Mouse (Mus musculus) effector memory CD4-positive, alpha-beta T cell, adult 7 months (primary cell): ENCODE measurements around the gene Olfr195. TPM values are rescaled to one million over a fixed set of nuclear protein-coding genes. Genes with fewer than 3 reads are reported as not detected.

Experiments used
- polyA plus RNA-seq: library from polyadenylated mRNA; unstranded; fragments of 100-300 nt; shearing (Covaris generic); gene quantifications from one replicate; pipeline ENCODE4 v1.2.1, GENCODE M21; 2017

Olfr195 gene
- not detected for polyA plus RNA-seq

GRCm38 (mm10) chr16:59146746-59147145 lies at the start of gene Olfr195:
TSS of gene Olfr195 (plus strand) at chr16:59147046.

GRCm38 (mm10) chr16:59111781-59112180 lies 35.1 kb upstream of the Olfr195 start, which contains the start of gene Olfr193:
TSS of gene Olfr193 (minus strand) at chr16:59111881.

GRCm38 (mm10) chr16:59120969-59121368 lies 25.9 kb upstream of the Olfr195 start, which contains the start of gene Olfr194:
TSS of gene Olfr194 (minus strand) at chr16:59121069.

GRCm38 (mm10) chr16:59170354-59170753 lies 23.5 kb downstream of the Olfr195 start, which contains the start of gene Olfr196:
TSS of gene Olfr196 (minus strand) at chr16:59170454.

Other genes with a start within 250 kb of the Olfr195 start
- gene Olfr181, start 218.3 kb upstream of the Olfr195 start, polyA plus RNA-seq: not detected
- not detected for gene Olfr180, start 217.7 kb upstream of the Olfr195 start, polyA plus RNA-seq
- 0.27 TPM for gene Olfr183, start 151.7 kb upstream of the Olfr195 start, polyA plus RNA-seq
- not detected for gene Olfr186, start 116.8 kb upstream of the Olfr195 start, polyA plus RNA-seq
- gene Olfr187, start 107.3 kb upstream of the Olfr195 start, polyA plus RNA-seq: not detected
- not detected for gene Olfr190, start 69.0 kb upstream of the Olfr195 start, polyA plus RNA-seq
- gene Olfr191, start 57.2 kb upstream of the Olfr195 start, polyA plus RNA-seq: not detected
- not detected for gene Olfr193, start 35.2 kb upstream of the Olfr195 start, polyA plus RNA-seq
- gene Olfr194, start 26.0 kb upstream of the Olfr195 start, polyA plus RNA-seq: not detected
- gene Olfr196, start 23.4 kb downstream of the Olfr195 start, polyA plus RNA-seq: not detected
- not detected for gene Olfr198, start 56.5 kb downstream of the Olfr195 start, polyA plus RNA-seq
- not detected for gene Olfr199, start 72.7 kb downstream of the Olfr195 start, polyA plus RNA-seq
- gene Olfr201, start 125.6 kb downstream of the Olfr195 start, polyA plus RNA-seq: 0.32 TPM
- not detected for gene Olfr202, start 139.7 kb downstream of the Olfr195 start, polyA plus RNA-seq
- gene Olfr203, start 151.8 kb downstream of the Olfr195 start, polyA plus RNA-seq: not detected
- not detected for gene Olfr204, start 171.2 kb downstream of the Olfr195 start, polyA plus RNA-seq
- gene Olfr205, start 184.1 kb downstream of the Olfr195 start, polyA plus RNA-seq: not detected
- gene Olfr206, start 202.2 kb downstream of the Olfr195 start, polyA plus RNA-seq: not detected
- gene Olfr209, start 216.9 kb downstream of the Olfr195 start, polyA plus RNA-seq: not detected